Mouse (Mus musculus) MEL (cell line): Measurements from ENCODE around the gene AW011738. TPM values are rescaled to one million over a fixed set of nuclear protein-coding genes. Genes with fewer than 3 reads are reported as not detected.

Experiments used
- DNase-seq: peaks from one replicate; pipeline ENCODE4 v3.0.0; 2011; ENCODE audit warnings: low read depth, low spot score
- H3K27ac ChIP-seq: 2 replicates; pipeline ENCODE4 v1.5.1; 2012; ENCODE audit warnings: low read depth, mild to moderate bottlenecking, control low read depth, low read length, moderate library complexity; ENCODE audit not compliant: control insufficient read depth
- H3K27me3 ChIP-seq, 2 experiments: fragments of 150-350 bp in 1 of 2; sonication (generic) in 1 of 2; 2 replicates each; pipeline ENCODE4 v1.6.1; 2012; ENCODE audit warnings: low read length in 2 of 2, mild to moderate bottlenecking in 2 of 2, improper control_type of control experiment in 1 of 2, moderate library complexity in 1 of 2; ENCODE audit not compliant: insufficient read depth in 2 of 2, control insufficient read depth in 1 of 2
- H3K36me3 ChIP-seq, 2 experiments: 2 replicates each; pipeline ENCODE4 v1.6.1; 2012 to 2014; ENCODE audit warnings: low read length in 2 of 2, improper control_type of control experiment in 1 of 2, inconsistent platforms in 1 of 2, mild to moderate bottlenecking in 1 of 2; ENCODE audit not compliant: insufficient read depth in 2 of 2, control insufficient read depth in 1 of 2
- H3K4me1 ChIP-seq, 2 experiments: fragments of 150-350 bp in 1 of 2; sonication (generic) in 1 of 2; 2 replicates each; pipeline ENCODE4 v1.6.1; 2012; ENCODE audit warnings: low read length in 2 of 2, improper control_type of control experiment in 1 of 2, mild to moderate bottlenecking in 1 of 2; ENCODE audit not compliant: insufficient read depth in 2 of 2, control insufficient read depth in 1 of 2
- H3K4me3 ChIP-seq, 2 experiments: fragments of 150-350 bp in 1 of 2; sonication (generic) in 1 of 2; 2 replicates each; pipeline ENCODE4 v1.5.1; 2012; ENCODE audit warnings: low read depth in 2 of 2, low read length in 2 of 2, mild to moderate bottlenecking in 2 of 2, moderate library complexity in 2 of 2, control low read depth in 1 of 2, improper control_type of control experiment in 1 of 2; ENCODE audit not compliant: control insufficient read depth in 1 of 2, insufficient read depth in 1 of 2
- H3K79me2 ChIP-seq: 2 replicates; pipeline ENCODE4 v1.6.1; 2012; ENCODE audit warnings: mild to moderate bottlenecking, low read length, moderate library complexity; ENCODE audit not compliant: control insufficient read depth, poor library complexity, insufficient read depth
- H3K9ac ChIP-seq: 2 replicates; pipeline ENCODE4 v1.6.1; 2012; ENCODE audit warnings: low read depth, mild to moderate bottlenecking, control low read depth, low read length, moderate library complexity; ENCODE audit not compliant: control insufficient read depth, poor library complexity, severe bottlenecking
- H3K9me3 ChIP-seq: fragments of 150-350 bp; sonication (generic); replicated peaks from 2 replicates; pipeline ENCODE4 v1.6.1; 2012; ENCODE audit warnings: mild to moderate bottlenecking, low read length, improper control_type of control experiment, moderate library complexity; ENCODE audit not compliant: insufficient read depth
- CHD1 ChIP-seq: IDR thresholded peaks from 2 replicates; pipeline ENCODE4 v1.6.1; 2012; ENCODE audit warnings: low read depth, mild to moderate bottlenecking, inconsistent platforms, low read length, improper control_type of control experiment
- CHD2 ChIP-seq: IDR thresholded peaks from 2 replicates; pipeline ENCODE4 v1.6.1; 2011; ENCODE audit warnings: low read length, improper control_type of control experiment
- CTCF ChIP-seq, 3 experiments: IDR thresholded peaks in 2 of 3; conservative IDR thresholded peaks in 1 of 3; 2 replicates each; pipeline ENCODE4 v1.5.1; 2011 to 2012; ENCODE audit warnings: low read length in 3 of 3, low read depth in 2 of 3, mild to moderate bottlenecking in 2 of 3, improper control_type of control experiment in 1 of 3, inconsistent platforms in 1 of 3, mixed read lengths in 1 of 3, moderate library complexity in 1 of 3; ENCODE audit not compliant: control insufficient read depth in 1 of 3, insufficient read depth in 1 of 3, poor library complexity in 1 of 3, severe bottlenecking in 1 of 3
- EP300 ChIP-seq, 2 experiments: IDR thresholded peaks; 2 replicates each; pipeline ENCODE4 v1.6.1; 2011; ENCODE audit warnings: improper control_type of control experiment in 2 of 2, low read length in 2 of 2, low read depth in 1 of 2, mild to moderate bottlenecking in 1 of 2
- GABPA ChIP-seq: IDR thresholded peaks from 2 replicates; pipeline ENCODE4 v1.6.1; 2012; ENCODE audit warnings: low read depth, mild to moderate bottlenecking, inconsistent platforms, low read length, improper control_type of control experiment, moderate library complexity
- JUND ChIP-seq: IDR thresholded peaks from 2 replicates; pipeline ENCODE4 v1.6.1; 2011; ENCODE audit warnings: low read depth, mild to moderate bottlenecking, improper control_type of control experiment, low read length
- MAX ChIP-seq: IDR thresholded peaks from 2 replicates; pipeline ENCODE4 v1.6.1; 2011; ENCODE audit warnings: low read length, improper control_type of control experiment
- MAZ ChIP-seq: IDR thresholded peaks from 2 replicates; pipeline ENCODE4 v1.6.1; 2012; ENCODE audit warnings: low read depth, mild to moderate bottlenecking, inconsistent platforms, low read length, improper control_type of control experiment
- MEF2A ChIP-seq: IDR thresholded peaks from 2 replicates; pipeline ENCODE4 v1.6.1; 2014; ENCODE audit warnings: low read depth, mild to moderate bottlenecking, inconsistent platforms, low read length, improper control_type of control experiment; ENCODE audit not compliant: poor library complexity, insufficient replicate concordance, severe bottlenecking; ENCODE audit errors: extremely low read depth
- MXI1 ChIP-seq: IDR thresholded peaks from 2 replicates; pipeline ENCODE4 v1.6.1; 2011; ENCODE audit warnings: mild to moderate bottlenecking, low read depth, low read length, improper control_type of control experiment
- MYC ChIP-seq: IDR thresholded peaks from 2 replicates; pipeline ENCODE4 v1.6.1; 2011; ENCODE audit warnings: low read depth, mild to moderate bottlenecking, low read length, improper control_type of control experiment, moderate library complexity
- NRF1 ChIP-seq: IDR thresholded peaks from 2 replicates; pipeline ENCODE4 v1.6.1; 2014; ENCODE audit warnings: low read depth, mild to moderate bottlenecking, inconsistent platforms, low read length, improper control_type of control experiment, moderate library complexity; ENCODE audit not compliant: poor library complexity, insufficient read depth, severe bottlenecking
- RCOR1 ChIP-seq: IDR thresholded peaks from 2 replicates; pipeline ENCODE4 v1.6.1; 2012; ENCODE audit warnings: low read depth, mild to moderate bottlenecking, inconsistent platforms, low read length, improper control_type of control experiment
- TAL1 ChIP-seq: IDR thresholded peaks from 2 replicates; pipeline ENCODE4 v1.6.1; 2012; ENCODE audit warnings: mild to moderate bottlenecking, inconsistent platforms, low read length, moderate library complexity, mixed read lengths
- TBP ChIP-seq: IDR thresholded peaks from 2 replicates; pipeline ENCODE4 v1.8.0; 2011; ENCODE audit warnings: low read depth, low read length, improper control_type of control experiment
- TCF12 ChIP-seq: IDR thresholded peaks from 2 replicates; pipeline ENCODE4 v1.6.1; 2014; ENCODE audit warnings: low read depth, mild to moderate bottlenecking, inconsistent platforms, low read length, improper control_type of control experiment, moderate library complexity
- ZMIZ1 ChIP-seq: IDR thresholded peaks from 2 replicates; pipeline ENCODE4 v1.6.1; 2012; ENCODE audit warnings: low read depth, mild to moderate bottlenecking, inconsistent platforms, low read length, improper control_type of control experiment, moderate library complexity
- polyA plus RNA-seq, 2 experiments: library from polyadenylated mRNA; stranded (reverse) in 1 of 2; unstranded in 1 of 2; fragments of >175 nt in 1 of 2; fragments of >200 nt in 1 of 2; gene quantifications; 2 replicates each; pipeline versions ENCODE4 v1.2.1 to v1.2.4; 2012; ENCODE audit warnings: low replicate concordance in 2 of 2, low read depth in 1 of 2; ENCODE audit not compliant: insufficient read length in 2 of 2, insufficient read depth in 1 of 2, missing spikeins in 1 of 2
- total RNA-seq: library from RNA; depleted of rRNA; stranded (reverse); fragments of 300-350 nt; gene quantifications from 2 replicates; pipeline ENCODE4 v1.2.3, GENCODE M21; 2012

Gene AW011738
- total and polyA plus RNA-seq, 3 experiments, result 3.2 to 3.8 TPM; not detected in 1

GRCm38 (mm10) chr4:156177630-156178029 lies 25.5 kb upstream of the AW011738 start:
- H3K27ac ChIP-seq, result no peak overlapping the region
- no peak for DNase-seq

GRCm38 (mm10) chr4:156183747-156184146 lies 19.4 kb upstream of the AW011738 start:
- H3K36me3 ChIP-seq, result peaks cover 0 to 19% of the 10 kb centered on the region in 2 experiments; a peak in 2 of 4 replicates
- DNase-seq, result peak; percentile 57
- H3K9me3 ChIP-seq, result no peaks in the 10 kb centered on the region
- 0 out of 2 replicates have a peak, but pooled peaks have one; percentile 8 for TF ChIP-seq TAL1
- no peak for TF ChIP-seq CTCF (IDR thresholded peaks at IDR 0.05 in 2 of 3, conservative IDR thresholded peaks at IDR 0.05 in 1 of 3; ENCODE audit: control insufficient read depth in 1 of 3, insufficient read depth in 1 of 3, low read depth in 2 of 3, low read length in 3 of 3, poor library complexity in 1 of 3, severe bottlenecking in 1 of 3)
- 0 out of 4 replicates have a peak, but pooled peaks of 1 of the 2 experiments have one; percentile 45 for TF ChIP-seq EP300 (IDR thresholded peaks at IDR 0.05; ENCODE audit: low read depth in 1 of 2, low read length in 2 of 2)
- no peaks in the 10 kb centered on the region for H3K27me3 ChIP-seq
- H3K4me3 ChIP-seq, result no peak overlapping the region; a peak in 1 of 4 replicates
- H3K27ac ChIP-seq, result peak overlapping the region; percentile 75
- peak overlapping the region; percentile 19; the same call in 1 of the 2 replicates for H3K9ac ChIP-seq
- H3K79me2 ChIP-seq, result no peaks in the 10 kb centered on the region
- peaks cover 14 to 20% of the 10 kb centered on the region in 2 experiments for H3K4me1 ChIP-seq

More at GRCm38 (mm10) chr4:156177630-156178029, 25.5 kb upstream of the AW011738 start:
- no peak overlapping the region for H3K9ac ChIP-seq
- peaks cover 0 to 1% of the 10 kb centered on the region in 2 experiments; a peak in 1 of 4 replicates for H3K36me3 ChIP-seq
- no peak overlapping the region for H3K4me3 ChIP-seq
- no peak for TF ChIP-seq CHD1
- TF ChIP-seq NRF1, result no peak
- no peak for TF ChIP-seq TCF12
- no peak for TF ChIP-seq CHD2
- TF ChIP-seq TBP, result no peak
- no peak for TF ChIP-seq MYC
- TF ChIP-seq MAZ, result no peak
- TF ChIP-seq MAX, result no peak
- no peak for TF ChIP-seq GABPA
- TF ChIP-seq MEF2A, result no peak
- TF ChIP-seq ZMIZ1, result no peak
- TF ChIP-seq JUND, result no peak
- TF ChIP-seq MXI1, result no peak
- no peak for TF ChIP-seq RCOR1
- H3K4me1 ChIP-seq, result no peaks in the 10 kb centered on the region
- H3K79me2 ChIP-seq, result no peaks in the 10 kb centered on the region
- no peaks in the 10 kb centered on the region for H3K27me3 ChIP-seq
- no peaks in the 10 kb centered on the region for H3K9me3 ChIP-seq
